Mouse (Mus musculus) forebrain, postnatal 0 days (tissue): ENCODE data around the gene Mavs. TPM values are rescaled to one million over a fixed set of nuclear protein-coding genes. Genes with fewer than 3 reads are reported as not detected.
A peak's percentile ranks its signal among the peaks of the same experiment; 100 is the strongest.

Source experiments
- ATAC-seq: fragments of 200-750 bp; cut with Nextera tagmentation; 2 replicates; pipeline ENCODE4 v1.8.0; 2017; ENCODE audit warnings: mild to moderate bottlenecking, moderate library complexity
- DNase-seq: peaks from one replicate; pipeline ENCODE4 v3.0.0-alpha.2; 2015
- H3K27ac ChIP-seq: fragments of 300-500 bp; sonication (generic); 2 replicates; pipeline ENCODE4 v1.5.1; 2014; ENCODE audit warnings: low read depth, mild to moderate bottlenecking, antibody characterized with exemption, low read length, moderate library complexity, mixed read lengths
- H3K27me3 ChIP-seq: fragments of 300-500 bp; sonication (generic); 2 replicates; pipeline ENCODE4 v1.6.1; 2014; ENCODE audit warnings: mild to moderate bottlenecking, low read length, mixed read lengths; ENCODE audit not compliant: insufficient read depth
- H3K36me3 ChIP-seq: fragments of 300-500 bp; sonication (generic); 2 replicates; pipeline ENCODE4 v1.6.1; 2014; ENCODE audit warnings: mild to moderate bottlenecking, moderate library complexity; ENCODE audit not compliant: insufficient read depth
- H3K4me1 ChIP-seq: fragments of 300-500 bp; sonication (generic); 2 replicates; pipeline ENCODE4 v1.6.1; 2014; ENCODE audit warnings: antibody characterized with exemption; ENCODE audit not compliant: insufficient read depth
- H3K4me2 ChIP-seq: fragments of 300-500 bp; sonication (generic); 2 replicates; pipeline ENCODE4 v1.6.1; 2014; ENCODE audit warnings: low read depth, mild to moderate bottlenecking, moderate library complexity
- H3K4me3 ChIP-seq: fragments of 300-500 bp; sonication (generic); 2 replicates; pipeline ENCODE4 v1.5.1; 2014; ENCODE audit warnings: low read depth, low read length, mixed read lengths
- H3K9ac ChIP-seq: fragments of 300-500 bp; sonication (generic); 2 replicates; pipeline ENCODE4 v1.6.1; 2014; ENCODE audit warnings: mild to moderate bottlenecking
- H3K9me3 ChIP-seq: fragments of 300-500 bp; sonication (generic); 2 replicates; pipeline ENCODE4 v1.6.1; 2016; ENCODE audit warnings: low read length
- CTCF ChIP-seq: sonication (generic); IDR thresholded peaks from 2 replicates; pipeline ENCODE4 v1.5.1; 2016; ENCODE audit warnings: antibody characterized with exemption, control low read depth, low read depth
- WGBS: fragments of 180-500 bp; shearing (Covaris S2); extraction: QIAGEN DNeasy Blood & Tissue Kit; methylation state at CpG from one replicate; pipeline ENCODE4 v1.1.7; 2014; 5-methylcytosine and 5-hydroxymethylcytosine counted together
- polyA plus RNA-seq: library from polyadenylated mRNA; unstranded; fragments of >200 nt; fragmentation: Nextera tagmentation; extraction: Ambion mirVana; gene quantifications from 2 replicates; pipeline ENCODE4 v1.2.1, GENCODE M21; 2015
- total RNA-seq: library from RNA; depleted of rRNA; stranded (reverse); fragments of >200 nt; gene quantifications from 2 replicates; pipeline ENCODE4 v1.2.3, GENCODE M21; 2014

Gene Mavs
- total and polyA plus RNA-seq, 2 experiments from 2014 or later = 5.0 to 5.7 TPM

GRCm38 (mm10) chr2:131211026-131211615 lies 22.7 kb upstream of the Mavs start:
- Histone ChIP-seq H3K4me2 (peak overlapping the region; percentile 64), H3K4me3 (peak overlapping the region; percentile 58), H3K9me3 (no peaks in the 10 kb centered on the region), H3K36me3 (peaks cover 11% of the 10 kb centered on the region; the same call in 1 of the 2 replicates), H3K27ac (peak overlapping the region; percentile 84; the same call in 1 of the 2 replicates), H3K4me1 (0 out of 2 replicates have a peak, but pooled peaks cover 9% of the 10 kb centered on the region), H3K9ac (peak overlapping the region; percentile 69), H3K27me3 (no peaks in the 10 kb centered on the region)
- ATAC-seq (no peak), DNase-seq (no peak)
- TF ChIP-seq CTCF = no peak
- 61% methylated on average over 9 of the region's 9 CpGs for WGBS

GRCm38 (mm10) chr2:131213773-131214172 lies 20.1 kb upstream of the Mavs start:
- ATAC-seq (no peak), DNase-seq (no peak)
- H3K27me3 ChIP-seq = no peaks in the 10 kb centered on the region
- no peak overlapping the region for H3K9ac ChIP-seq
- H3K36me3 ChIP-seq = peaks cover 11% of the 10 kb centered on the region; the same call in 1 of the 2 replicates
- no peak overlapping the region for H3K4me2 ChIP-seq
- WGBS = 80% methylated on average over 7 of the region's 7 CpGs
- H3K27ac ChIP-seq = no peak overlapping the region
- H3K4me3 ChIP-seq = no peak overlapping the region
- no peaks in the 10 kb centered on the region for H3K9me3 ChIP-seq
- H3K4me1 ChIP-seq = 0 out of 2 replicates have a peak, but pooled peaks cover 9% of the 10 kb centered on the region
- no peak for TF ChIP-seq CTCF

- TF ChIP-seq CTCF = no peak
- Histone ChIP-seq H3K4me2 (no peak overlapping the region), H3K27ac (no peak overlapping the region), H3K9me3 (no peaks in the 10 kb centered on the region), H3K4me3 (no peak overlapping the region), H3K27me3 (no peaks in the 10 kb centered on the region), H3K36me3 (peaks cover 11% of the 10 kb centered on the region; the same call in 1 of the 2 replicates), H3K4me1 (0 out of 2 replicates have a peak, but pooled peaks cover 2% of the 10 kb centered on the region), H3K9ac (no peak overlapping the region)
- 86% methylated on average over 7 of the region's 7 CpGs for WGBS
- DNase-seq (no peak), ATAC-seq (no peak)
These were observed 17.7 kb upstream of the Mavs start for GRCm38 (mm10) chr2:131215941-131216858.

- H3K27me3 ChIP-seq = no peaks in the 10 kb centered on the region
- H3K4me3 ChIP-seq = no peak overlapping the region
- DNase-seq (no peak), ATAC-seq (no peak)
- no peaks in the 10 kb centered on the region for H3K9me3 ChIP-seq
- no peak overlapping the region for H3K9ac ChIP-seq
- H3K4me2 ChIP-seq = no peak overlapping the region
- no peaks in the 10 kb centered on the region for H3K4me1 ChIP-seq
- 87% methylated on average over 4 of the region's 4 CpGs for WGBS
- H3K27ac ChIP-seq = no peak overlapping the region
- H3K36me3 ChIP-seq = no peaks in the 10 kb centered on the region
- TF ChIP-seq CTCF = no peak
These were observed 13.8 kb upstream of the Mavs start for GRCm38 (mm10) chr2:131220030-131220429.

- Histone ChIP-seq H3K4me1 (no peaks in the 10 kb centered on the region), H3K9ac (no peak overlapping the region), H3K4me3 (no peak overlapping the region), H3K4me2 (no peak overlapping the region), H3K27ac (no peak overlapping the region), H3K27me3 (no peaks in the 10 kb centered on the region), H3K36me3 (no peaks in the 10 kb centered on the region), H3K9me3 (no peaks in the 10 kb centered on the region)
- ATAC-seq (no peak), DNase-seq (no peak)
- TF ChIP-seq CTCF = no peak
- 86% methylated on average over 3 of the region's 3 CpGs for WGBS
These were observed 11.9 kb upstream of the Mavs start for GRCm38 (mm10) chr2:131221853-131222515.

- DNase-seq (no peak), ATAC-seq (no peak)
- TF ChIP-seq CTCF = no peak
- Histone ChIP-seq H3K4me3 (no peak overlapping the region), H3K27ac (no peak overlapping the region), H3K27me3 (no peaks in the 10 kb centered on the region), H3K9ac (no peak overlapping the region), H3K9me3 (no peaks in the 10 kb centered on the region), H3K4me2 (no peak overlapping the region), H3K4me1 (no peaks in the 10 kb centered on the region), H3K36me3 (no peaks in the 10 kb centered on the region)
- 55% methylated on average over 5 of the region's 5 CpGs for WGBS
These were observed 11.3 kb upstream of the Mavs start for GRCm38 (mm10) chr2:131222562-131222961.
